Mouse (Mus musculus) intestine, embryonic 16.5 days (tissue): ENCODE data around the gene Emx2. TPM values are rescaled to one million over a fixed set of nuclear protein-coding genes. Genes with fewer than 3 reads are reported as not detected.

Experiments
- ATAC-seq: fragments of 200-750 bp; cut with Nextera tagmentation; 2 replicates; pipeline ENCODE4 v1.8.0; 2017; ENCODE audit warnings: moderate TSS enrichment, moderate library complexity
- H3K27ac ChIP-seq: fragments of 300-500 bp; sonication (generic); 2 replicates; pipeline ENCODE4 v1.5.1; 2014; ENCODE audit warnings: mild to moderate bottlenecking, low read length
- H3K27me3 ChIP-seq: fragments of 300-500 bp; sonication (generic); replicated peaks from 2 replicates; pipeline ENCODE4 v1.6.1; 2014; ENCODE audit warnings: low read length, control low read depth, mixed read lengths; ENCODE audit not compliant: control insufficient read depth, insufficient read depth
- H3K36me3 ChIP-seq: fragments of 300-500 bp; sonication (generic); 2 replicates; pipeline ENCODE4 v1.6.1; 2014; ENCODE audit warnings: low read length, control low read depth; ENCODE audit not compliant: control insufficient read depth, insufficient read depth
- H3K4me1 ChIP-seq: fragments of 300-500 bp; sonication (generic); 2 replicates; pipeline ENCODE4 v1.6.1; 2014; ENCODE audit warnings: low read length, control low read depth, mixed read lengths; ENCODE audit not compliant: control insufficient read depth, insufficient read depth
- H3K4me2 ChIP-seq: fragments of 300-500 bp; sonication (generic); 2 replicates; pipeline ENCODE4 v1.6.1; 2014; ENCODE audit warnings: low read depth, low read length, control low read depth
- H3K4me3 ChIP-seq: fragments of 300-500 bp; sonication (generic); 2 replicates; pipeline ENCODE4 v1.5.1; 2014; ENCODE audit warnings: mild to moderate bottlenecking, low read length
- H3K9ac ChIP-seq: fragments of 300-500 bp; sonication (generic); 2 replicates; pipeline ENCODE4 v1.6.1; 2014; ENCODE audit warnings: low read depth, low read length
- H3K9me3 ChIP-seq: fragments of 300-500 bp; sonication (generic); 2 replicates; pipeline ENCODE4 v1.6.1; 2016; ENCODE audit warnings: low read length, control low read depth; ENCODE audit not compliant: control insufficient read depth
- WGBS: fragments of 180-500 bp; shearing (Covaris S2); extraction: QIAGEN DNeasy Blood & Tissue Kit; methylation state at CpG from one replicate; pipeline ENCODE4 v1.1.7; 2014; 5-methylcytosine and 5-hydroxymethylcytosine counted together
- polyA plus RNA-seq: library from polyadenylated mRNA; unstranded; fragments of >200 nt; fragmentation: Nextera tagmentation; extraction: Ambion mirVana; gene quantifications from 2 replicates; pipeline ENCODE4 v1.2.1, GENCODE M21; 2015

The Emx2 gene
- polyA plus RNA-seq, 1 experiment from 2014 or later: not detected

DNA sequence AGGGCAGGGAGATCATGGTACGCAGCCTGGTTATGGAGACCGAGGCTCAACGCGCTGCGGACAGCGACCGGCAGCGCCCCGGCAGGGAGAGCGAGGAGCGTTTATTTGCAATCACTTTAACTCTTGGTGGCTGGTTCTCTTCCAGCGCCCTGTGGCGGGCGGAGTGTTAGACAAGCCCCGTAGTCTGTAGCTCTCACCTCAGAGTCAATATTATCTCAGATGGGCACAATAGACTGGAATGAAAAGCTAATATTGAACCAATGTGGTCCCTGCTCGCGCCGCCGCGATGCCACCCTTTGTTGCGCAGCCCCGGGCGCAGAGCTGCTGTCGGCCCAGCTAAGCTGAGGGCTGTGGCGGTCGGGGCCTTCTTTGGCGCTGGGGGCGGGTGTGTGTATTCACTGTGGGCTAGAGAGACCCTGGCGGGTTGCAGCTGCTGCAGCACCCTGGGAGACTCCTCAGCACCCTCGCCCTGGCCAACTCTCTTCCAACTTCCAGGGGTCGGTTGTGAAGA is 6.7 kb upstream of the Emx2 start:
- 1% methylated on average over 31 of the region's 31 CpGs for WGBS
- H3K27me3 ChIP-seq: peaks cover 84% of the 10 kb centered on the region
- H3K27ac ChIP-seq: no peak overlapping the region
- no peak for ATAC-seq
- no peak overlapping the region for H3K9ac ChIP-seq
- no peak overlapping the region for H3K4me2 ChIP-seq
- H3K4me1 ChIP-seq: no peaks in the 10 kb centered on the region
- no peaks in the 10 kb centered on the region for H3K9me3 ChIP-seq
- no peaks in the 10 kb centered on the region for H3K36me3 ChIP-seq
- no peak overlapping the region for H3K4me3 ChIP-seq

DNA sequence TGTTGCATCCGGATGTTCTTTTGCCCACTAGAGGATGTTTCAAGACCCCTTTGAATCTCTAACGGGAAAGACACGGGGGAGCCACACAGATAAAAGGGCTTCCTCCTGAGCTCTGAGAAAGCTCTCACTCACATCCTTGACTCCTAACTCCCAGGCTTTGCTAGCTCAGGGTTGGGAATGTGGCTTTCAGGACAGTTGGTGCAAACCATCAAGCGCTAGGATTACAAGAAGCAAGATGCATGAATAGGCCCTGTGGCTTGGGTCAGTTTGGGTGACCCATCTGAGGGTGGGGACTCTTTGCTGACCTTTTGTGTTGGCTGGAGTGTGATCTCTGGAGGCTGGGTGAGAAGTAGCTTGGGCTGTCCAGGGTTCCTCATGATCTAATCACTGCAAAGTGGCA is 5.9 kb upstream of the Emx2 start:
- 4% methylated on average over 4 of the region's 4 CpGs for WGBS
- Histone ChIP-seq H3K27ac (no peak overlapping the region), H3K27me3 (peaks cover 87% of the 10 kb centered on the region), H3K4me2 (no peak overlapping the region), H3K9me3 (no peaks in the 10 kb centered on the region), H3K9ac (no peak overlapping the region), H3K4me3 (no peak overlapping the region), H3K4me1 (no peaks in the 10 kb centered on the region), H3K36me3 (no peaks in the 10 kb centered on the region)
- ATAC-seq: no peak

DNA sequence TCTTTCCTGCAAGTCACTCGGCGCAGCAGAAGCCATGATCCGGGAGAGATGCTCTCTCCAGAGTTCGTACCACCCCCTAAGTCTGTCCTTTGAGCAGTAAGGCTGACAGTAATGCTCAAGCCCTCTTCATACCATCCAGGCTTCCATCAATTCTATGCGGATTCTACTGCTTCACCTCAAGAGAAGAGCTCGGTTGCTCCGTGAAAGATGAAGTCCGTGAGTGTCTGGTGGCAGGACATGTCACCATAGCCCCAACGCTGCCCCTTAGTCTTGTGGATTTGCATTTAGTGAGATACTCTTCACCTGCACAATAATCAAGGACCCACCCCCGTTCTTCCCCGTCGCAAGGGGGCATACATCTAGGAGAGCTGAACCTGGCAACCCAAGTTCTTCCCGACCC is 4.6 kb upstream of the Emx2 start:
- no peak for ATAC-seq
- WGBS: 9% methylated on average over 13 of the region's 13 CpGs
- H3K36me3 ChIP-seq: no peaks in the 10 kb centered on the region
- H3K27me3 ChIP-seq: peaks cover 92% of the 10 kb centered on the region
- no peak overlapping the region for H3K4me3 ChIP-seq
- peaks cover 9% of the 10 kb centered on the region; the same call in 1 of the 2 replicates for H3K4me1 ChIP-seq
- H3K27ac ChIP-seq: no peak overlapping the region
- H3K4me2 ChIP-seq: no peak overlapping the region
- H3K9me3 ChIP-seq: no peaks in the 10 kb centered on the region
- no peak overlapping the region for H3K9ac ChIP-seq

DNA sequence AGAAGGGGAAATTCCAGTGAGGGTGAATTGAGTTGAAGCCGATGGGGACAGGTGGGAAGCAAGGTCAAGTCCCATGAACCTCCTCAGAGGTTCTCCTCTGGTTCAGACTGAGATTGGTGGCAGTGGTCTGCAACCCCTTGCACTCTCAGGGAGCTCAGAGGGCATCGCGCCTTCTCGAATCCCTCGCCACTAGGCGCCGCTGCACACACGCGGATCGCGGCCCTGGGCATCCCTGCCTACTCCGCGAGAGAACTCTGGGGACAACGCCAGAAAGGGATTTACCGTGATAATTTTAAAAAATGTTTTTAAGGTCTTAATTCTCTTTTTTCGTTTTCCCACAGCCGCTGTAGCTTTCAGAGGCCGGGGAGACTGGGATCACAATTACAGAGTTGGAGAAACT is 4.0 kb upstream of the Emx2 start:
- Histone ChIP-seq H3K9me3 (no peaks in the 10 kb centered on the region), H3K4me2 (no peak overlapping the region), H3K27me3 (peaks cover 96% of the 10 kb centered on the region), H3K27ac (no peak overlapping the region), H3K4me1 (peaks cover 9% of the 10 kb centered on the region; the same call in 1 of the 2 replicates), H3K9ac (no peak overlapping the region), H3K4me3 (no peak overlapping the region), H3K36me3 (no peaks in the 10 kb centered on the region)
- ATAC-seq: peak; percentile 63
- under 1% methylated on average over 18 of the region's 18 CpGs for WGBS

DNA sequence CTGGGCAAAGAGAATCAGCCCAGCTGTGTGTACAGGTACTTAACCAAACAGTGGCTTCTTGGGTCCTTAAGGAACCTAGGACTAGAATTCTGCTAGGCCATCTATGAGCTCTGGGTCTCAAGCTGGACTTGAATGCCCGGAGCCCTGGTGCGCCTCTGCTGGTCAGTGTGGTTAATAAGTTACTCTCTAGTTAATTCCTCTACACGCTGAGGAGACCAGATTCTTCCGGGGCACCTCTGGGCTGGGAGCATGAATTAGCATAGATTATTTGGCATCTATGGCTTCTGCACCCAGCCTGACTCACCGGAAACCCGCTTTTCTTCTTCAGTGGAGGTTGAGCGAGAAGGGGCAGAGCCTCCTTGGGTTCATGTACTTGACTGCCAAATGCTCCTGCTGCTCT is 2.5 kb upstream of the Emx2 start:
- WGBS: 5% methylated on average over 7 of the region's 7 CpGs
- H3K4me3 ChIP-seq: no peak overlapping the region
- no peak for ATAC-seq
- peaks cover 95% of the 10 kb centered on the region for H3K27me3 ChIP-seq
- H3K27ac ChIP-seq: no peak overlapping the region
- no peaks in the 10 kb centered on the region for H3K9me3 ChIP-seq
- peaks cover 14% of the 10 kb centered on the region; the same call in 1 of the 2 replicates for H3K4me1 ChIP-seq
- no peak overlapping the region for H3K9ac ChIP-seq
- H3K36me3 ChIP-seq: no peaks in the 10 kb centered on the region
- H3K4me2 ChIP-seq: no peak overlapping the region

DNA sequence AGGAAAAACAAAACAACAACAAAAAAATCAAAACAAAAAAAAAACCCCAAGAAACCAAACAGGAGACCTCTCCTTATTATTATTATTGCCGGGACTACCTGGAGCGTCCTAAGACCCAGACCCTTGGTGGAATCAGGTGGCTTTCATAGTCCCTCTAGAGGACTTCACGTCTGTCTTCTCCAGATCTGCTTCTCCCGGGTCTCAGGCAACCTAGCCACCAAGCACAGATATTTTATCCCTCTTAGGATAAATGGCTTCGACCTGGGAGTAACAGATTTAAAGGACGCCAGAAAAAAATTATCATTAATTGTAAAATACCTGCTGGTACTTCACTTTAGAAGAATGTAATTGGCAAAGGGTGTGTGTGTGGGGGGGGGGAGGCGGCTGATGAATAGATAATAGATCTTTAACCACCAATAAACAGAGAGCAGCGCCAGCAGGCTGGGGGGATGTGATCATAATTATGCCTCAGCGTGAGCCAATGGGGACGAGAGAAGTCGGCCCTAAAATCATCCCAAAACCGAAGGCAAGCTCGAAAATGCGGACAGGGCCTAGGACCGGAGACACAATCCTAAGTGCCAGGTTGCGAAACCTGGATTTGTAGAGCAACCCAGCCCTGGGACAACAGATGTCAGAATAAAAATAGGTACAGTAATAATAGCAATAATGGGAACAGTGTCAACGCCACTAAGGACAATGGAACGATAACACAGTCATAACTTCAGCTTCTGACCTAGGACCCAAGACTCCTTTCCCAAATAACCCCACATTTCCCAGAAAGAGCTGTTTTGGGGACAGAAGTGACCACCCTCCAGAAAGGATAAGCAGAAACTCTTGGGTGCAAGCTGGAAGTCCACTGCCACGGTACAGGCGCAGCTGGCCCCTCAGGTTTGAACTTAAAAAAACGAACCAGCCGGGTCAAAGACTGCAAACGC is 894 bp upstream of the Emx2 start:
- WGBS: 2% methylated on average over 23 of the region's 23 CpGs
- no peak overlapping the region for H3K9ac ChIP-seq

DNA sequence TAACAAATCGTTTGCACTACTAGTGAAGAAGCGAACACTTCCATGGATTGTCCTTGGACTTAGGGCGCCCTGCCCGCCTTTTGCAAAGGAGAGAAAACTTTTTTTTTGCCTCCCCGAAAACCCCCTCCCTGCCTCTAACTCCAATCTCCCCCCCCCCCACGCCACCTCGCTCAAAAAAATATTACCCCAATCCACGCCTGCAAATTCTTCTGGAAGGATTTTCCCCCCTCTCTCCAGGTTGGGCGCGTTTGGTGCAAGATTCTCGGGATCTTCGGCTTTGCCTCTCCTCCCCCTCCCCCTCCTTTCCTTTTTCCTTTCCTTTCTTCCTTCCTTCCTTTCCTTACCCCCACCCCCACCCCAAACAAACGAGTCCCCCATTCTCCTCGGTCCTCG is 567 bp downstream of the Emx2 start:
- H3K9ac ChIP-seq: no peak overlapping the region
- H3K27me3 ChIP-seq: peaks cover 90% of the 10 kb centered on the region
- H3K9me3 ChIP-seq: no peaks in the 10 kb centered on the region
- H3K36me3 ChIP-seq: no peaks in the 10 kb centered on the region
- peak overlapping the region; percentile 48; the same call in 1 of the 2 replicates for H3K4me2 ChIP-seq
- ATAC-seq: no peak
- H3K27ac ChIP-seq: no peak overlapping the region
- under 1% methylated on average over 15 of the region's 15 CpGs for WGBS
- H3K4me3 ChIP-seq: peak overlapping the region; percentile 33
- H3K4me1 ChIP-seq: peaks cover 14% of the 10 kb centered on the region; the same call in 1 of the 2 replicates

More for the DNA sequence above, 894 bp upstream of the Emx2 start:
- H3K27me3 ChIP-seq: peaks cover 90% of the 10 kb centered on the region
- no peak for ATAC-seq
- H3K36me3 ChIP-seq: no peaks in the 10 kb centered on the region
- H3K4me3 ChIP-seq: no peak overlapping the region
- no peak overlapping the region for H3K4me2 ChIP-seq
- no peak overlapping the region for H3K27ac ChIP-seq
- H3K4me1 ChIP-seq: peaks cover 14% of the 10 kb centered on the region; the same call in 1 of the 2 replicates
- H3K9me3 ChIP-seq: no peaks in the 10 kb centered on the region

DNA sequence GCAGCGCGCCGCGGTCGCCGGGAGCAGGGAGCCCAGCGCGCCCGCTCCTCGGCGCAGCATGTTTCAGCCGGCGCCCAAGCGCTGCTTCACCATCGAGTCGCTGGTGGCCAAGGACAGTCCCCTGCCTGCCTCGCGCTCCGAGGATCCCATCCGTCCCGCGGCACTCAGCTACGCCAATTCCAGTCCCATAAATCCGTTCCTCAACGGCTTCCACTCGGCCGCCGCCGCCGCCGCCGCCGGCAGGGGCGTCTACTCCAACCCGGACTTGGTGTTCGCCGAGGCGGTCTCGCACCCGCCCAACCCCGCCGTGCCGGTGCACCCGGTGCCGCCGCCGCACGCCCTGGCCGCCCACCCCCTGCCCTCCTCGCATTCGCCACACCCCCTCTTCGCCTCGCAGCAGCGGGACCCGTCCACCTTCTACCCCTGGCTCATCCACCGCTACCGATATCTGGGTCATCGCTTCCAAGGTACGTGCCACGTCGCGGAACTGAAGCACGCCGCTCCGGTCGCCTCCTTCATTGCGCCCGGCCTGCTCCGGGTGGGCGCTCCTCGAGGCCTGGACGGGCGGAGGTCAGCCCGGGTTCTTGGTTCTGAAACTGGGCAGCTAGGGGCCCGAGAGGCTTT is 1.1 kb downstream of the Emx2 start:
- Histone ChIP-seq H3K27me3 (peaks cover 90% of the 10 kb centered on the region), H3K36me3 (no peaks in the 10 kb centered on the region), H3K9ac (no peak overlapping the region), H3K4me3 (peak overlapping the region; percentile 33), H3K27ac (no peak overlapping the region), H3K9me3 (no peaks in the 10 kb centered on the region), H3K4me1 (peaks cover 14% of the 10 kb centered on the region; the same call in 1 of the 2 replicates), H3K4me2 (peak overlapping the region; percentile 48)
- under 1% methylated on average over 73 of the region's 75 CpGs for WGBS
- peak; percentile 63 for ATAC-seq

DNA sequence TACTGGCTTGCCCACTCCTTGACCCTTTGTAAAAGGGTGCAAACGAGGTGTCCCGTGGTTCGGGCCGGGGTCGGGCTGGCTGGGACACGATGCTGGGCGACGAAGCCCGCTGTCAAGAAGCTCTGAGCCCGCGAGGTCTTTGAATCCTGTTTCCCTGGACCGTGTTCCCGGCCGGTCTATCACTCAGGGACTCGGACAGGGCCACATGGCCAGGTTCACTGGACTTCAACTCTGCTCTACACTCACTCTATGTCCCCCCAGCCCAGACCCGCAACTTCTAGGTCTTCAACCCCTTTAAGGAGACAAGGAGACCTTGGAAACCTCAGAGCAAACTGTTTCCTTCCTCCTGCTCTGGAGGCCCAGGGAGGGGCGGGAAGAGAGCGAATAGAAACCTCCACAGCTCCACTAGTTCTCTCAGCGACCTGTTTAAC is 1.7 kb downstream of the Emx2 start:
- Histone ChIP-seq H3K4me2 (peak overlapping the region; percentile 48; the same call in 1 of the 2 replicates), H3K4me1 (peaks cover 14% of the 10 kb centered on the region; the same call in 1 of the 2 replicates), H3K27ac (no peak overlapping the region), H3K27me3 (peaks cover 90% of the 10 kb centered on the region), H3K36me3 (no peaks in the 10 kb centered on the region), H3K9me3 (no peaks in the 10 kb centered on the region), H3K9ac (no peak overlapping the region), H3K4me3 (peak overlapping the region; percentile 33)
- ATAC-seq: no peak
- under 1% methylated on average over 19 of the region's 19 CpGs for WGBS
